Mouse (Mus musculus) adrenal gland, adult 18-20 months (tissue): ENCODE data around the gene Tmem119. TPM values are rescaled to one million over a fixed set of nuclear protein-coding genes. Genes with fewer than 3 reads are reported as not detected.

Source experiments
- DNase-seq, 2 experiments: peaks; one replicate each; pipeline ENCODE4 v3.0.0; 2021 to 2022; ENCODE audit warnings: low spot score in 2 of 2
- total RNA-seq, 2 experiments: library from RNA; stranded (reverse); gene quantifications; 1 replicate in 1 of 2; 2 replicates in 1 of 2; pipeline ENCODE4 v1.2.3; 2021

The Tmem119 gene
- total RNA-seq, 2 experiments from 2014 or later, result 6.8 to 12.3 TPM

- DNase-seq, result peak; percentile 75 to 78
Observed at GRCm38 (mm10) chr5:113771213-113772162, 28.8 kb downstream of the Tmem119 start.

DNA sequence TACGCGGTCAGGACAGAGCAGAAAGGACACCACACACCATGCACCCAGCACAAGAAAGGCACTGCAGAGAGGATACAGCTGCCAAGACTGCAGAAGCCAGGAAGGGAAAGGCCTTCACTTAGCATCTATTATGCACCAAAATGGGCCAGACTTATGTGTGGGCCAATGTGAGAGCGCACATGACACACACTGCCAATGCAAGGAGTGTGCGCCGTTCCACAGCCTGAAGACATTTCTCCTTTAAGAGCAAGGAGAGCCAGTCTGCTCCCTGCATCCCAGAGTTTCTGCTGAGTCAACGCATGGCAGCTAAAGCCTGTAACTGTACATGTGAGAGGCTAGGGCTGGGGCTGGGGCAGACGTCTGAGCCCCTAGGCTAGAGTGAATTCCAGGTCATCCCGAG is 31.5 kb downstream of the Tmem119 start:
- DNase-seq, result no peak

GRCm38 (mm10) chr5:113765641-113766526 is 34.4 kb downstream of the Tmem119 start:
- no peak for DNase-seq

- DNase-seq, result no peak
Observed at GRCm38 (mm10) chr5:113764426-113764825, 35.9 kb downstream of the Tmem119 start.

- no peak for DNase-seq
Observed at GRCm38 (mm10) chr5:113761585-113761984, 38.7 kb downstream of the Tmem119 start.

- DNase-seq, result no peak
Observed at GRCm38 (mm10) chr5:113755347-113756030, 44.8 kb downstream of the Tmem119 start.

DNA sequence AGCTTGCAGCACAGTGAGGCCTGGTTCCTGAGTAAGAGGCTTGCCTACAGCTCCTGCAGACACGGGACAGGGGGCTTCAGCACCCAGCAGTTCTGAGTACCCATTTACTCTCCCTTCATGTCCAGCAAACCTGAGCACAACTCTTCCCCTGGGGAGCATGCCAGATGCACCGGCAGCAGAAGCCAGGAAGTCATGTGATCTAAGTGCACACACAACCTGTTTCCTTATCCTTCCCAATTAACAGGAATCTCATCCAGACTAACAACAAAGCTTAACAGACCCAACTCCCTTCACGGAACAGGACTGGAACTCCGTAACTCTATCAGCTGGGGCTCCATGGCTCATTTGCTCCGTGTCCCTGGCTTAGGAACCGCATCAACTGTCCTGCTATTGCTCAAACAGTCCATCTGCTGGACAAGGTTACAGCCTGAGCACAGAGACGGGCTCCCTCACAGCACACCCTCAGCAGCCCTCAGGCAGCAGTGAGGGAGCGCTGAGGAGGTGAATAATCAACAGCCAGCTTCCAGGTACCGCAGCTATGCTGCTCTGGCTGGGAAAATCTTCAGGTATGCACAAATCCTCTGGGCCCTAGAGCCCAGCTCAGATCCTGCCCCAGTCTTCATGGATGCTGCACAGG is 48.7 kb downstream of the Tmem119 start:
- no peak for DNase-seq

DNA sequence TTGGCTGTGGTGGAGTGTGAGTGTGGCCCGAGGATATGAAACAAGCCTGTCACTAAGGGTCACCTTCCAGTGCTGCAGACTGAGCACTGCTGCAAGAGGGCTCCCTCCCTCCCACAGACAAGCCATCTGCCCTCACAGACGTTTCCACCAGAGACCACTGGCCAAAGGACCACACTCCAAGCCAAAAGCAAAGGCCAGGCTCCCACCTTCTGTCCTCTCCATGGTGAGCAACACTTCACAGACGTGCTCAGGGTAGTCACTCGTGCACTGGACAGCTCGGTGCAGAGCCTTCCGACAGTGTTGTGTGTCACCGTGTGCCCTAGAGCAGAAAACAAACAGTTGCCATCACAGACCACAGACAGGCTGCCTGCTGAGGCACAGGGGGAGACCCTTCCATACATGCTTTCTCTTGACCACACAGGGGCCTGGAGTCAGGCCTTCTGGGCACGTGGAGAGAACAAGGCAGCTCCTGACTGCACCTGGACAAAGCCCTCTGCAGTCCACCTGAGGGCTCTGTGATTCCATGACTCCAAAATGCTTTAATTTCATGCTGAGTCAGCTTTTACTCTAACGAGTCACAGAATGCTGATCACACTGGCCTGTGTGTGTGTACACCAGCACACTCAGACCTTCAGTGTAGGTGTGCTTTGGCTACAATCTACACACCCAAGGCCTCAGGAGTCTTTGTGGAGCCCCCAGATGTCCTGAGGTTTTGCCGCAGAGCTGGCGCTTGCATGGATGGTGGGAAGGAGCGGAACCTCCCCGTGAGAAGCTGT is 51.6 kb downstream of the Tmem119 start:
- DNase-seq, result no peak

DNA sequence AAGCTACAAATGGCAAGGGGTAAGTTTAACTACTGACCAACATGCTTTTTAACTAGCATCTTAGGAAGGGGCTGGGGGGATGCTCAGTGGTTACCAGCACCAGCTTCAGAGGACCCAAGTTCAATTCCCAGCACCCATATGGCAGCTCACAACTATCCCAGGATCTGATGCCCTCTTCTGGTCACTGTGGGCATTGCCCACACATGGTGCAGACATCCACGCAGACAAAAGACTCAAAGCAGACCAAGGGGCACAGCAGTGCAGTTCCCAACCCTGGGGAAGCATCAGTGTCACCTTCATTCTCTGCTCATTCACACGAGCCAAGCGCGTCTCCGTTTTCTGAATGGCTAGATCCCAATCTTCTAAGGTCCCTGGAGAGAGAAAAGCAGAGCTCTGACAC is 52.7 kb downstream of the Tmem119 start:
- DNase-seq, result no peak

Other genes starting within 250 kb of the Tmem119 start
- 10 to 100 TPM; 18.1 to 39.3 TPM for gene Cmklr1, start 150.1 kb downstream of the Tmem119 start, total RNA-seq
- not detected for gene 1700069L16Rik, start 75.7 kb downstream of the Tmem119 start, total RNA-seq
- 10 to 100 TPM; 10.3 to 10.8 TPM for gene Ficd, start 64.7 kb downstream of the Tmem119 start, total RNA-seq
- 10 to 100 TPM; 28.4 to 33.7 TPM for gene Sart3, start 28.0 kb downstream of the Tmem119 start, total RNA-seq
- gene Iscu, start 27.8 kb downstream of the Tmem119 start, total RNA-seq, result 1,000 to 10,000 TPM in 1 of 2 experiments, 100 to 1,000 TPM in 1; 455 to 1,089 TPM
- 10 to 100 TPM in 1 of 2 experiments, 1 to 10 TPM in 1; 4.5 to 10.0 TPM for gene Selplg, start 32.1 kb upstream of the Tmem119 start, total RNA-seq
- gene Coro1c, start 108.2 kb upstream of the Tmem119 start, total RNA-seq, result 10 to 100 TPM; 43.9 to 56.3 TPM
- 10 to 100 TPM; 15.0 to 15.5 TPM for gene Ssh1, start 193.4 kb upstream of the Tmem119 start, total RNA-seq
- under 1 TPM in 1 of 2 experiments, not detected in 1; 0.20 TPM for gene Dao, start 203.2 kb upstream of the Tmem119 start, total RNA-seq